Mouse (Mus musculus): Measurements from ENCODE around the gene Rps26.

DNA sequence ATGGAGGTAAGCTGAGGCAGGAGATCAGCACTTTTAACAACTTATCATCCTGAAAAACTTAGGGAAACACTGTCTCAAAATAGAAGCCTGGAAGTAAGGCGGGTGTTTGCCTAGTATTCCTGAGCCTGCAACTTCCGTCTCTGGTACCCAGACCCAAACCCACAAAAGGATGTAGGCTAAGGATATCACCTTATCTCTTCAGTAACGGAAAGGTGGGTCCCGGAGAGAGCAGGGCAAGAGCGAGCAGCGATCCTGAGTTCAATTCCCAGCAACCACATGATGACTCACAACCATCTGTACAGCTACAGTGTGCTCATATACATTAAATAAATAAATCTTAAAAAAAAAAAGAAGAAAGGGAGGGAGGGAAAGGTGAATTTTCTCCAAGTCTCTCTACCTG is 35.1 kb downstream of the Rps26 start:
- TF ChIP-seq POLR2A (IDR thresholded peaks at IDR 0.05; ENCODE audit: borderline replicate concordance, low read depth, low read length) (no peak), CTCF (IDR thresholded peaks at IDR 0.05; ENCODE audit: low read depth, low read length) (no peak)

Data from bone marrow macrophage, adult 2 months (primary cell).